Mouse (Mus musculus) brain, embryonic 14.5 days (tissue): Measurements from ENCODE around the gene Elf5.

Source experiments
- CTCF ChIP-seq: fragments of 200-500 bp; IDR thresholded peaks from 2 replicates; pipeline ENCODE4 v1.5.1; 2012; ENCODE audit warnings: inconsistent platforms, mild to moderate bottlenecking, moderate library complexity, borderline replicate concordance; ENCODE audit not compliant: insufficient read depth, insufficient read length; ENCODE audit errors: extremely low read depth
- POLR2A ChIP-seq: fragments of 200-500 bp; IDR thresholded peaks from 2 replicates; pipeline ENCODE4 v1.6.1; 2012; ENCODE audit warnings: mild to moderate bottlenecking, inconsistent platforms, borderline replicate concordance; ENCODE audit not compliant: poor library complexity, insufficient read depth, insufficient read length, severe bottlenecking; ENCODE audit errors: extremely low read depth

GRCm38 (mm10) chr2:103457628-103458027 is 46.1 kb downstream of the Elf5 start:
- TF ChIP-seq CTCF (no peak), POLR2A (no peak)
